Mouse (Mus musculus) cortical plate, adult 2 months (tissue): Measurements from ENCODE around the gene Kank4.

Experiments
- CTCF ChIP-seq: fragments of 200-500 bp; IDR thresholded peaks from 2 replicates; pipeline ENCODE4 v1.5.1; 2011; ENCODE audit warnings: mild to moderate bottlenecking, control low read depth, low read length; ENCODE audit not compliant: insufficient read depth; ENCODE audit errors: extremely low read depth
- POLR2A ChIP-seq: fragments of 200-500 bp; IDR thresholded peaks from 2 replicates; pipeline ENCODE4 v1.6.1; 2011; ENCODE audit warnings: mild to moderate bottlenecking, low read length, control low read depth; ENCODE audit not compliant: insufficient read depth; ENCODE audit errors: extremely low read depth

GRCm38 (mm10) chr4:98789133-98789765 is 28.1 kb downstream of the Kank4 start:
- TF ChIP-seq CTCF = no peak
- TF ChIP-seq POLR2A = no peak
